Mouse (Mus musculus) heart, embryonic 11.5 days (tissue): ENCODE measurements around the gene Inpp1. TPM values are rescaled to one million over a fixed set of nuclear protein-coding genes. Genes with fewer than 3 reads are reported as not detected.

Source experiments
- ATAC-seq: fragments of 200-750 bp; cut with Nextera tagmentation; replicated peaks from 2 replicates; pipeline ENCODE4 v1.8.0; 2017; ENCODE audit warnings: moderate library complexity; ENCODE audit not compliant: insufficient number of reproducible peaks, low FRiP score, low TSS enrichment
- H3K27ac ChIP-seq: fragments of 300-500 bp; sonication (generic); 2 replicates; pipeline ENCODE4 v1.5.1; 2014; ENCODE audit warnings: mild to moderate bottlenecking, low read depth, low read length
- H3K27me3 ChIP-seq: fragments of 300-500 bp; sonication (generic); 2 replicates; pipeline ENCODE4 v1.6.1; 2014; ENCODE audit warnings: mild to moderate bottlenecking, low read length, mixed read lengths; ENCODE audit not compliant: control insufficient read depth, insufficient read depth
- H3K36me3 ChIP-seq: fragments of 300-500 bp; sonication (generic); 2 replicates; pipeline ENCODE4 v1.6.1; 2014; ENCODE audit warnings: mild to moderate bottlenecking, low read length, moderate library complexity, mixed read lengths; ENCODE audit not compliant: control insufficient read depth, insufficient read depth
- H3K4me1 ChIP-seq: fragments of 300-500 bp; sonication (generic); 2 replicates; pipeline ENCODE4 v1.6.1; 2014; ENCODE audit warnings: low read length; ENCODE audit not compliant: control insufficient read depth, insufficient read depth
- H3K4me2 ChIP-seq: fragments of 300-500 bp; sonication (generic); 2 replicates; pipeline ENCODE4 v1.6.1; 2014; ENCODE audit warnings: mild to moderate bottlenecking, moderate library complexity
- H3K4me3 ChIP-seq: fragments of 300-500 bp; sonication (generic); 2 replicates; pipeline ENCODE4 v1.5.1; 2014; ENCODE audit warnings: low read depth, low read length
- H3K9ac ChIP-seq: fragments of 300-500 bp; sonication (generic); 2 replicates; pipeline ENCODE4 v1.6.1; 2014; ENCODE audit warnings: mild to moderate bottlenecking, low read depth, low read length, moderate library complexity
- H3K9me3 ChIP-seq: fragments of 300-500 bp; sonication (generic); replicated peaks from 2 replicates; pipeline ENCODE4 v1.6.1; 2016; ENCODE audit warnings: low read length; ENCODE audit not compliant: control insufficient read depth
- WGBS: fragments of 180-500 bp; shearing (Covaris S2); extraction: QIAGEN DNeasy Blood & Tissue Kit; methylation state at CpG from one replicate; pipeline ENCODE4 v1.1.7; 2014; ENCODE audit not compliant: insufficient replicate concordance; 5-methylcytosine and 5-hydroxymethylcytosine counted together
- polyA plus RNA-seq: library from polyadenylated mRNA; unstranded; fragments of >200 nt; fragmentation: Nextera tagmentation; extraction: Ambion mirVana; gene quantifications from 2 replicates; pipeline ENCODE4 v1.2.1, GENCODE M21; 2014

Inpp1 gene
- polyA plus RNA-seq, 1 experiment from 2014 or later: 15.0 TPM

DNA sequence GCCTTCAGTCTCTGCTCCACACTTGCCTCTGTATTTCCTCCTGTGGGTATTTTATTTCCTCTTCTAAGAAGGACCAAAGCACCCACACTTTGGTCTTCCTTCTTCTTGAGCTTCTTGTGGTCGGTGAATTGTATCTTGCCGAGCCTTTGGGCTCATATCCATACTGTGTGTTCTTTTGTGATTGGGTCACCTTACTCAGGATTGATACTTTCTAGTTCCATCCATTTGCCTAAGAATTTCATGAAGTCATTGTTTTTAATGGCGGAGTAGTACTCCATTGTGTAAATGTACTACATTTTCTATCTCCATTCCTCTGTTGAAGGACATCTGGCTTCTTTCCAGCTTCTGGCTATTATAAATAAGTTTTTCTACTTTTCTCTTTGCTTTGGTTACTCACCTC, 26.9 kb upstream of the Inpp1 start:
- H3K4me1 ChIP-seq: no peaks in the 10 kb centered on the region
- H3K4me3 ChIP-seq: peak overlapping the region; percentile 72
- H3K27me3 ChIP-seq: no peaks in the 10 kb centered on the region
- 12% methylated on average over 3 of the region's 3 CpGs for WGBS
- no peaks in the 10 kb centered on the region for H3K9me3 ChIP-seq
- peak overlapping the region; percentile 79 for H3K4me2 ChIP-seq
- H3K27ac ChIP-seq: peak overlapping the region; percentile 57; the same call in 1 of the 2 replicates
- no peak for ATAC-seq
- H3K9ac ChIP-seq: no peak overlapping the region
- H3K36me3 ChIP-seq: no peaks in the 10 kb centered on the region

- Histone ChIP-seq H3K9me3 (no peaks in the 10 kb centered on the region), H3K27me3 (no peaks in the 10 kb centered on the region), H3K4me3 (no peak overlapping the region), H3K9ac (no peak overlapping the region), H3K4me1 (no peaks in the 10 kb centered on the region), H3K4me2 (no peak overlapping the region), H3K27ac (no peak overlapping the region), H3K36me3 (no peaks in the 10 kb centered on the region)
- ATAC-seq: no peak
- WGBS: 88% methylated on average over 3 of the region's 3 CpGs
These were observed 21.6 kb upstream of the Inpp1 start for GRCm38 (mm10) chr1:52839099-52839498.

GRCm38 (mm10) chr1:52817813-52818147, 292 bp upstream of the Inpp1 start:
- WGBS: 6% methylated on average over 7 of the region's 7 CpGs
- Histone ChIP-seq H3K9ac (peak overlapping the region; percentile 82), H3K36me3 (no peaks in the 10 kb centered on the region), H3K9me3 (no peaks in the 10 kb centered on the region), H3K27ac (no peak overlapping the region), H3K4me2 (peak overlapping the region; percentile 90), H3K4me3 (peak overlapping the region; percentile 80), H3K4me1 (no peaks in the 10 kb centered on the region), H3K27me3 (no peaks in the 10 kb centered on the region)
- ATAC-seq: no peak

- H3K4me2 ChIP-seq: peak overlapping the region; percentile 90
- WGBS: 59% methylated on average over 13 of the region's 13 CpGs
- H3K9me3 ChIP-seq: no peaks in the 10 kb centered on the region
- H3K27me3 ChIP-seq: no peaks in the 10 kb centered on the region
- H3K4me3 ChIP-seq: peak overlapping the region; percentile 80
- no peak overlapping the region for H3K9ac ChIP-seq
- H3K27ac ChIP-seq: no peak overlapping the region
- H3K4me1 ChIP-seq: no peaks in the 10 kb centered on the region
- ATAC-seq: no peak
- no peaks in the 10 kb centered on the region for H3K36me3 ChIP-seq
These were observed 1.1 kb downstream of the Inpp1 start for GRCm38 (mm10) chr1:52816232-52816891.

DNA sequence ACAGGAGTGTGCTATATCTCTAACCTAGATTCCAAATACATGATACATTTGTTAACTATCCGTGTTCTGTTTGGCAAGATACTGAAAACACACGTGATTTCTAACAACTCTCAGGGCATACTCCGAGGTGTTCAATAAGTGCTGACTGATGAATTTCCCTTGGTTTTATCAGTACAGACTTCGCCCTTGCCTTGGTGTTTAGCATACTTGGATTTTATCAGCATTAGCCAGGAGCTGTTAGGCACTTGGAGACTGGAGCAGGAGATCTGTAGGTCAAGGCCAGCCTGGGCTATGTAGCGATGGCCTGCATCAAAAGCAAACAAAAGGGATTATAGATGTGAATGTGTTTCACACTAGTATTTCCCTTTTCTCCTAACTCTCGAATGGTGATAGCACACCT, 9.0 kb downstream of the Inpp1 start:
- no peaks in the 10 kb centered on the region for H3K27me3 ChIP-seq
- H3K27ac ChIP-seq: no peak overlapping the region
- no peaks in the 10 kb centered on the region for H3K9me3 ChIP-seq
- H3K4me3 ChIP-seq: no peak overlapping the region
- H3K4me1 ChIP-seq: no peaks in the 10 kb centered on the region
- no peak overlapping the region for H3K4me2 ChIP-seq
- no peak for ATAC-seq
- WGBS: 65% methylated on average over 6 of the region's 6 CpGs
- peaks cover 3% of the 10 kb centered on the region; the same call in 1 of the 2 replicates for H3K36me3 ChIP-seq
- H3K9ac ChIP-seq: no peak overlapping the region

GRCm38 (mm10) chr1:52805041-52805440, 12.4 kb downstream of the Inpp1 start:
- H3K9me3 ChIP-seq: no peaks in the 10 kb centered on the region
- H3K36me3 ChIP-seq: peaks cover 3% of the 10 kb centered on the region; the same call in 1 of the 2 replicates
- H3K27me3 ChIP-seq: no peaks in the 10 kb centered on the region
- H3K9ac ChIP-seq: no peak overlapping the region
- no peak overlapping the region for H3K4me2 ChIP-seq
- H3K27ac ChIP-seq: no peak overlapping the region
- H3K4me1 ChIP-seq: peaks cover 5% of the 10 kb centered on the region
- WGBS: 66% methylated on average over 1 of the region's 1 CpGs
- H3K4me3 ChIP-seq: no peak overlapping the region
- ATAC-seq: no peak

DNA sequence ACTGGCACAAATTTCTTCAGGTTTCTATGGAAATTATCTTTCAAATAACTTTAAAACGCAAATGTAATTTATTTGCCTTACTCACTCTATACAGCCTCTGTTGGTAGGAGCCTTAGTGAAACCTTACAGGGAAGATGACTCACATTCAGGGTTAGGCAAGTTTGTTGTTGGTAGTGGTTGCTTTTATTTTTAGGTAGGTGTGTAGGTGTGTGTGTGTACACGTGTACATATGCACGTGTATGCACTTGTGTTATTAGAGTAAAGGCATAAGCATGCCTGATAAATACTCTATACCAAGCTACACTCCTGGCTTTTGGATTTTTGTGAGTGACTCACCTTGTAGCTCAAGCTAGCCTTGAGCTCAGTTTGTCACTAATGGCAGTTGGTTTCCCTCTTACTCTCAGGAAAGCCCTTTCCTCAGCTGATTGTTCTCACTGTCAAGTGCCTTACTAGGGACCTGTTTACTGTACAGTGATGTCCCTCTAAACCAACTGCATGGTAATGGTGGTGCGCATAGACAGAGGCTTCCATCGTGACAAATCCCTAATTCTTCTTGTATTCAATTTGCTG, 15.0 kb downstream of the Inpp1 start:
- no peak for ATAC-seq
- 83% methylated on average over 5 of the region's 5 CpGs for WGBS
- Histone ChIP-seq H3K36me3 (no peaks in the 10 kb centered on the region), H3K9ac (no peak overlapping the region), H3K4me1 (peaks cover 22% of the 10 kb centered on the region), H3K4me2 (no peak overlapping the region), H3K27ac (no peak overlapping the region), H3K9me3 (no peaks in the 10 kb centered on the region), H3K27me3 (no peaks in the 10 kb centered on the region), H3K4me3 (no peak overlapping the region)

- H3K9ac ChIP-seq: no peak overlapping the region
- H3K36me3 ChIP-seq: no peaks in the 10 kb centered on the region
- no peak overlapping the region for H3K4me2 ChIP-seq
- no peaks in the 10 kb centered on the region for H3K9me3 ChIP-seq
- no peak overlapping the region for H3K27ac ChIP-seq
- H3K27me3 ChIP-seq: no peaks in the 10 kb centered on the region
- H3K4me3 ChIP-seq: no peak overlapping the region
- 80% methylated on average over 5 of the region's 5 CpGs for WGBS
- H3K4me1 ChIP-seq: peaks cover 22% of the 10 kb centered on the region
- ATAC-seq: no peak
These were observed 15.8 kb downstream of the Inpp1 start for GRCm38 (mm10) chr1:52801651-52802050.

DNA sequence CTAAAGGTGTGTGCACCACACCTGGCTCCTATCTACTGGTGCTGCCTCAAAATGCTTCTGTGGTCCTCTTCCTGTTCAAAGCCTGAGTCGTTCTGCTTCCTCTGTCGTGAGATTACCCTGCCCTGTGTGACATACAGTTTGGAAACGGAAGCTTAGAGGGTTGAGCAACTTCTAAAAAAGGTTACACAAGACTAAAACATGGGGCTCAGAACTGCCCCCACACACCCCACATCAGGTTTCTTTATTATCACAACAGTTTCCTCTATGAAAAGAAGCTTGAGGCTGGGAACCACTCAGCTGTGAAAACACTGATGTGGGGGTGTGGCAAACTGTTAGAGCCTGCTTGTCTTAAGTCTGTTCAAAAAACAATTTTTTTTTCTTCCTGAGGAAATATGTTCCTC, 17.1 kb downstream of the Inpp1 start:
- Histone ChIP-seq H3K4me3 (no peak overlapping the region), H3K36me3 (no peaks in the 10 kb centered on the region), H3K27me3 (no peaks in the 10 kb centered on the region), H3K4me2 (no peak overlapping the region), H3K27ac (no peak overlapping the region), H3K4me1 (peaks cover 22% of the 10 kb centered on the region), H3K9ac (no peak overlapping the region), H3K9me3 (no peaks in the 10 kb centered on the region)
- no peak for ATAC-seq
- 40% methylated on average over 3 of the region's 3 CpGs for WGBS
